Mouse (Mus musculus): Measurements from ENCODE around the gene Sh3kbp1. TPM values are rescaled to one million over a fixed set of nuclear protein-coding genes. Genes with fewer than 3 reads are reported as not detected.

The Sh3kbp1 gene
- total and polyA plus RNA-seq, 3 experiments: 45.4 to 85.8 (median 48.2) TPM

GRCm38 (mm10) chrX:159898110-159898509, 271.0 kb downstream of the Sh3kbp1 start:
- dilution Hi-C loops (cut with MboI; ENCODE audit: extremely low pct_ligation_motif_present, extremely low pct_unique_long_range_greater_than_20kb, low sequenced_read_pairs) (no loop called here), in situ Hi-C loops (cut with MboI; ENCODE audit: low pct_ligation_motif_present, low pct_unique_long_range_greater_than_20kb, low sequenced_read_pairs) (no loop called here)

GRCm38 (mm10) chrX:159899121-159899520, 272.0 kb downstream of the Sh3kbp1 start:
- in situ Hi-C loops (cut with MboI; ENCODE audit: low pct_ligation_motif_present, low pct_unique_long_range_greater_than_20kb, low sequenced_read_pairs): no loop called here
- no peak overlapping the region for H3K4me3 ChIP-seq (replicated peaks in 1 of 3; ENCODE audit: low read depth in 2 of 3, low read length in 2 of 3, poor library complexity in 1 of 3)

More at GRCm38 (mm10) chrX:159898110-159898509, 271.0 kb downstream of the Sh3kbp1 start:
- Histone ChIP-seq H3K36me3 (replicated peaks in 1 of 2; ENCODE audit: control insufficient read depth in 1 of 2, insufficient read depth in 1 of 2, low read length in 1 of 2) (peaks cover 4 to 10% of the 10 kb centered on the region in 2 experiments), H3K9ac (ENCODE audit: insufficient read depth, low read depth) (no peak overlapping the region), H3K4me1 (ENCODE audit: control insufficient read depth in 1 of 2, insufficient read depth in 2 of 2) (peaks cover 0 to 20% of the 10 kb centered on the region in 2 experiments; a peak in 2 of 4 replicates), H3K27ac (ENCODE audit: insufficient read depth, low read depth) (no peak overlapping the region), H3K9me3 (replicated peaks; ENCODE audit: low read length) (no peaks in the 10 kb centered on the region), H3K4me3 (replicated peaks in 1 of 3; ENCODE audit: low read depth in 2 of 3, low read length in 2 of 3, poor library complexity in 1 of 3) (no peak overlapping the region), H3K4me2 (ENCODE audit: insufficient read depth, low read depth, poor library complexity, severe bottlenecking) (no peak overlapping the region), H3K79me2 (replicated peaks; ENCODE audit: control insufficient read depth, extremely low read depth, insufficient read depth, poor library complexity, severe bottlenecking) (no peaks in the 10 kb centered on the region), H3K27me3 (replicated peaks) (no peaks in the 10 kb centered on the region)
- TF ChIP-seq SMC3 (IDR thresholded peaks at IDR 0.05; ENCODE audit: low read depth, low read length): no peak
- no peak for TF ChIP-seq IRF4 (IDR thresholded peaks at IDR 0.05; ENCODE audit: low read depth, low read length)
- no peak for TF ChIP-seq UBTF (IDR thresholded peaks at IDR 0.05; ENCODE audit: low read depth, low read length)
- no peak for TF ChIP-seq MAFK (IDR thresholded peaks at IDR 0.05; ENCODE audit: insufficient replicate concordance, low read length)
- no peak for TF ChIP-seq BHLHE40 (IDR thresholded peaks at IDR 0.05; ENCODE audit: low read depth, low read length)
- TF ChIP-seq NRF1 (IDR thresholded peaks at IDR 0.05; ENCODE audit: low read depth, low read length): no peak
- no peak for TF ChIP-seq ZKSCAN1 (IDR thresholded peaks at IDR 0.05; ENCODE audit: borderline replicate concordance, low read depth, low read length)
- no peak for DNase-seq (ENCODE audit: extremely low read depth)

GRCm38 (mm10) chrX:159903421-159903820, 276.3 kb downstream of the Sh3kbp1 start:
- no peak overlapping the region for H3K9ac ChIP-seq (ENCODE audit: insufficient read depth, low read depth)
- H3K36me3 ChIP-seq (replicated peaks in 1 of 2; ENCODE audit: control insufficient read depth in 1 of 2, insufficient read depth in 1 of 2, low read length in 1 of 2): peaks cover 4 to 27% of the 10 kb centered on the region in 2 experiments
- dilution Hi-C loops (cut with MboI; ENCODE audit: extremely low pct_ligation_motif_present, extremely low pct_unique_long_range_greater_than_20kb, low sequenced_read_pairs): no loop called here
- H3K4me2 ChIP-seq (ENCODE audit: insufficient read depth, low read depth, poor library complexity, severe bottlenecking): no peak overlapping the region
- in situ Hi-C loops (cut with MboI; ENCODE audit: low pct_ligation_motif_present, low pct_unique_long_range_greater_than_20kb, low sequenced_read_pairs): loop anchor here (10.0 kb wide), 1 partner anchor 279 kb away; the partner anchor contains the start of gene Sh3kbp1
- TF ChIP-seq ZKSCAN1 (IDR thresholded peaks at IDR 0.05; ENCODE audit: borderline replicate concordance, low read depth, low read length) (no peak), MEF2A (IDR thresholded peaks at IDR 0.05; ENCODE audit: borderline replicate concordance, low read depth, low read length) (no peak)
- H3K27me3 ChIP-seq (replicated peaks): no peaks in the 10 kb centered on the region
- DNase-seq (ENCODE audit: extremely low read depth): no peak
- no peaks in the 10 kb centered on the region for H3K9me3 ChIP-seq (replicated peaks; ENCODE audit: low read length)
- H3K79me2 ChIP-seq (replicated peaks; ENCODE audit: control insufficient read depth, extremely low read depth, insufficient read depth, poor library complexity, severe bottlenecking): no peaks in the 10 kb centered on the region
- peaks cover 0 to under 1% of the 10 kb centered on the region in 2 experiments; a peak in 1 of 4 replicates for H3K4me1 ChIP-seq (ENCODE audit: control insufficient read depth in 1 of 2, insufficient read depth in 2 of 2)
- no peak overlapping the region for H3K4me3 ChIP-seq (replicated peaks in 1 of 3; ENCODE audit: low read depth in 2 of 3, low read length in 2 of 3, poor library complexity in 1 of 3)
- H3K27ac ChIP-seq (ENCODE audit: insufficient read depth, low read depth): no peak overlapping the region

More at GRCm38 (mm10) chrX:159899121-159899520, 272.0 kb downstream of the Sh3kbp1 start:
- H3K79me2 ChIP-seq (replicated peaks; ENCODE audit: control insufficient read depth, extremely low read depth, insufficient read depth, poor library complexity, severe bottlenecking): no peaks in the 10 kb centered on the region
- no peak for DNase-seq (ENCODE audit: extremely low read depth)
- H3K36me3 ChIP-seq (replicated peaks in 1 of 2; ENCODE audit: control insufficient read depth in 1 of 2, insufficient read depth in 1 of 2, low read length in 1 of 2): peaks cover 4 to 10% of the 10 kb centered on the region in 2 experiments
- H3K4me2 ChIP-seq (ENCODE audit: insufficient read depth, low read depth, poor library complexity, severe bottlenecking): no peak overlapping the region
- peaks cover 0 to 20% of the 10 kb centered on the region in 2 experiments; a peak in 2 of 4 replicates for H3K4me1 ChIP-seq (ENCODE audit: control insufficient read depth in 1 of 2, insufficient read depth in 2 of 2)
- H3K9ac ChIP-seq (ENCODE audit: insufficient read depth, low read depth): no peak overlapping the region
- H3K27ac ChIP-seq (ENCODE audit: insufficient read depth, low read depth): no peak overlapping the region
- no peaks in the 10 kb centered on the region for H3K9me3 ChIP-seq (replicated peaks; ENCODE audit: low read length)
- TF ChIP-seq BHLHE40 (IDR thresholded peaks at IDR 0.05; ENCODE audit: low read depth, low read length) (0 out of 2 replicates have a peak, but pooled peaks have one; percentile 14), ZC3H11A (IDR thresholded peaks at IDR 0.05; ENCODE audit: low read depth, low read length) (no peak), IRF4 (IDR thresholded peaks at IDR 0.05; ENCODE audit: low read depth, low read length) (peak; percentile 37; the same call in 1 of the 2 replicates), JUND (conservative IDR thresholded peaks at IDR 0.05; ENCODE audit: low read depth, low read length) (0 out of 2 replicates have a peak, but pooled peaks have one; percentile 15)
- no peaks in the 10 kb centered on the region for H3K27me3 ChIP-seq (replicated peaks)
- dilution Hi-C loops (cut with MboI; ENCODE audit: extremely low pct_ligation_motif_present, extremely low pct_unique_long_range_greater_than_20kb, low sequenced_read_pairs): no loop called here
